Mouse (Mus musculus): Measurements from ENCODE around the gene Ddah2.
A peak's percentile ranks its signal among the peaks of the same experiment; 100 is the strongest.

DNA sequence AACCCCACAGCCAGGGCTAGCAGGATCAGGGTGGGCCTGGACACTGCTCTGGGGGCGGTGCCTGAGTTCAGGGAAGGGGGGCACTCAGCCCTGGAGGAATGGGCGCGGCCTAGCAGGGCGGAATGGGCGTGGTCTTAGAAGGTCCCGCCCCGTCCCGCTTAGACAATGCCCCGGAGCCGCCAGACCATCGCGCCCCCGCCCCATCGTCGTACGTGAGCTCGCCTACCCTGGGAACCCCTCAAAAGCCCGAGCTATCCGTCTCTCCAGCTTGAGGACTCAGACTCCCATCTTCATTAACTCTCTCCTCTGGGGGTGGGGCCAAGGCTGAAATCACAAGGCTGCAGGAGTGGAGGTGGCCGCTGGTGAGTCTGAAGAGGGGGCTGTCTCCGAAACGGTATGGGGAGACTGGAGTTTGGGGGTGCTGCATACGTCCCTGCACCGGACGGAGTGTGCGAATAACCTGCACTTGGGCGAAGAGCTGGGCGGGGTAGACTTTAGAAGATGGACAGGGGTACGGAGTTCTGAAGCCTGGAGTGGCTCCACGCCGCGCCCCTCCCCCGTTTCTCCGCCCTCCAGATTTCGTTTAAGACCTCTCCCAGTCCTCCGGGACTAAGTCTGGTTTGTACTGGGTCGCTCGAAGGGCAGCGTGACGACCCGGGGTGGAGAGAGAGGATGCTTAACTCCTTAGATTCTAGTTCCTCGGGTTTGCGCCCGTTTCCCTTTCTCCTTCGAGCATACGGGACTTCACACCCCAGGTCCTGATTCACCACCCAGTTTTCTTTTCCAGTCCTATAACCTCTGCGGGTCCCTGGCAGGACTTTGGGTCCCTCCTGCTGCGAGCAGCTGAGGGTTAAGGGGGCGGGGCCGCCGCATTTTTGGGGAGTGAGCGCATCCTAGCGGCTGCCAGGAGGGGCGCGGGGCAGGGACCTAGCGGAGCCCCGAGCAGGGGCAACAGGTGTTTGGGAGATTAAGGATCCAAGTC is at the start of gene Ddah2:
- peak; percentile 93 for TF ChIP-seq CTCF (IDR thresholded peaks at IDR 0.05; ENCODE audit: low read depth)
- 0 out of 2 replicates have a peak, but pooled peaks have one; percentile 6 for TF ChIP-seq EP300 (IDR thresholded peaks at IDR 0.05; ENCODE audit: low read depth)

Data from liver, embryonic 14.5 days (tissue).